Mouse (Mus musculus) spleen, adult 2 months (tissue): Measurements from ENCODE around the gene Mapk8ip3. TPM values are rescaled to one million over a fixed set of nuclear protein-coding genes. Genes with fewer than 3 reads are reported as not detected.
A peak's percentile ranks its signal among the peaks of the same experiment; 100 is the strongest.

Experiments
- DNase-seq, 2 experiments: peaks; one replicate each; pipeline versions ENCODE4 v3.0.0 to v3.0.0-alpha.2; 2012 to 2021; ENCODE audit warnings: low spot score in 2 of 2, low read depth in 1 of 2
- H3K27ac ChIP-seq: fragments of 200-500 bp; 2 replicates; pipeline ENCODE4 v1.5.1; 2012; ENCODE audit warnings: low read length, inconsistent platforms; ENCODE audit not compliant: insufficient read depth
- H3K27me3 ChIP-seq: fragments of 200-500 bp; 2 replicates; pipeline ENCODE4 v1.6.1; 2012; ENCODE audit warnings: mild to moderate bottlenecking, moderate library complexity, low read length, inconsistent platforms; ENCODE audit not compliant: control insufficient read depth, insufficient read depth
- H3K36me3 ChIP-seq: fragments of 200-500 bp; 2 replicates; pipeline ENCODE4 v1.6.1; 2012; ENCODE audit warnings: mild to moderate bottlenecking, low read length, inconsistent platforms; ENCODE audit not compliant: control insufficient read depth, insufficient read depth
- H3K4me1 ChIP-seq: fragments of 200-500 bp; 2 replicates; pipeline ENCODE4 v1.6.1; 2011; ENCODE audit warnings: inconsistent platforms; ENCODE audit not compliant: control insufficient read depth, insufficient read depth, insufficient read length
- H3K4me3 ChIP-seq: fragments of 200-500 bp; 2 replicates; pipeline ENCODE4 v1.5.1; 2011; ENCODE audit warnings: mild to moderate bottlenecking, inconsistent platforms; ENCODE audit not compliant: insufficient read depth, insufficient read length; ENCODE audit errors: extremely low read depth
- CTCF ChIP-seq: fragments of 200-500 bp; IDR thresholded peaks from 2 replicates; pipeline ENCODE4 v1.5.1; 2011; ENCODE audit warnings: mild to moderate bottlenecking, inconsistent platforms; ENCODE audit not compliant: insufficient read depth, insufficient read length, insufficient replicate concordance; ENCODE audit errors: extremely low read depth
- POLR2A ChIP-seq: fragments of 200-500 bp; IDR thresholded peaks from 2 replicates; pipeline ENCODE4 v1.6.1; 2011; ENCODE audit warnings: low read depth, low read length, inconsistent platforms
- WGBS: fragments of 180-500 bp; shearing (Covaris S2); methylation state at CpG from one replicate; pipeline ENCODE4 v1.1.7; 2018; 5-methylcytosine and 5-hydroxymethylcytosine counted together
- polyA plus RNA-seq: library from polyadenylated mRNA; depleted of rRNA; stranded (reverse); fragments of >200 nt; gene quantifications from 2 replicates; pipeline ENCODE4 v1.2.3, GENCODE M21; 2012; rRNA removed

Gene Mapk8ip3
- polyA plus RNA-seq, 1 experiment, result 135 TPM

- WGBS, result under 1% methylated on average over 21 of the region's 21 CpGs
- H3K4me3 ChIP-seq, result peak overlapping the region; percentile 88
- no peaks in the 10 kb centered on the region for H3K27me3 ChIP-seq
- H3K27ac ChIP-seq, result peak overlapping the region; percentile 95
- DNase-seq, result no peak
- peaks cover 4% of the 10 kb centered on the region; the same call in 1 of the 2 replicates for H3K4me1 ChIP-seq
- H3K36me3 ChIP-seq, result peaks cover 5% of the 10 kb centered on the region
- TF ChIP-seq CTCF, result peak; percentile 13; the same call in 1 of the 2 replicates
- TF ChIP-seq POLR2A, result no peak
Observed at GRCm38 (mm10) chr17:24849733-24850064, 87.1 kb downstream of the Mapk8ip3 start.

GRCm38 (mm10) chr17:24848600-24849031 is 88.2 kb downstream of the Mapk8ip3 start:
- Histone ChIP-seq H3K4me1 (peaks cover 4% of the 10 kb centered on the region; the same call in 1 of the 2 replicates), H3K4me3 (peak overlapping the region; percentile 22; the same call in 1 of the 2 replicates), H3K27me3 (no peaks in the 10 kb centered on the region; the same call in 1 of the 2 replicates), H3K27ac (no peak overlapping the region; the same call in 1 of the 2 replicates), H3K36me3 (peaks cover 3% of the 10 kb centered on the region)
- no peak for TF ChIP-seq CTCF
- no peak for TF ChIP-seq POLR2A
- no peak for DNase-seq

- H3K4me3 ChIP-seq, result no peak overlapping the region
- no peaks in the 10 kb centered on the region for H3K36me3 ChIP-seq
- H3K27ac ChIP-seq, result no peak overlapping the region
- TF ChIP-seq POLR2A (no peak), CTCF (no peak)
- DNase-seq, result no peak
- peaks cover 4% of the 10 kb centered on the region; the same call in 1 of the 2 replicates for H3K4me1 ChIP-seq
- whole genome bisulfite sequencing, result 95% methylated on average over 1 of the region's 1 CpGs
- H3K27me3 ChIP-seq, result no peaks in the 10 kb centered on the region; the same call in 1 of the 2 replicates
Observed at GRCm38 (mm10) chr17:24847386-24847785, 89.4 kb downstream of the Mapk8ip3 start.

- Histone ChIP-seq H3K27me3 (no peaks in the 10 kb centered on the region; the same call in 1 of the 2 replicates), H3K4me3 (no peak overlapping the region), H3K36me3 (no peaks in the 10 kb centered on the region), H3K4me1 (peaks cover 3% of the 10 kb centered on the region; the same call in 1 of the 2 replicates), H3K27ac (no peak overlapping the region)
- no peak for TF ChIP-seq CTCF
- no peak for TF ChIP-seq POLR2A
- 84% methylated on average over 9 of the region's 9 CpGs for WGBS
- DNase-seq, result no peak
Observed at GRCm38 (mm10) chr17:24844525-24844924, 92.3 kb downstream of the Mapk8ip3 start.

- Histone ChIP-seq H3K27me3 (peaks cover under 1% of the 10 kb centered on the region), H3K4me1 (no peaks in the 10 kb centered on the region), H3K27ac (no peak overlapping the region), H3K4me3 (no peak overlapping the region), H3K36me3 (no peaks in the 10 kb centered on the region)
- no peak for TF ChIP-seq POLR2A
- TF ChIP-seq CTCF, result no peak
- 80% methylated on average over 2 of the region's 2 CpGs for WGBS
- DNase-seq, result no peak
Observed at GRCm38 (mm10) chr17:24842631-24843030, 94.1 kb downstream of the Mapk8ip3 start.

Other genes with a start within 250 kb of the Mapk8ip3 start
- 0.20 and 0.23 TPM in 2 replicates for gene Syngr3, start 247.0 kb downstream of the Mapk8ip3 start, polyA plus RNA-seq
- 13.8 and 26.7 TPM in 2 replicates for gene Gfer, start 240.8 kb downstream of the Mapk8ip3 start, polyA plus RNA-seq
- gene Noxo1, start 240.7 kb downstream of the Mapk8ip3 start, polyA plus RNA-seq, result 6.8 and 7.5 TPM in 2 replicates
- 52.5 and 59.8 TPM in 2 replicates for gene Tbl3, start 229.3 kb downstream of the Mapk8ip3 start, polyA plus RNA-seq
- 0.41 and 0.86 TPM in 2 replicates for gene Rnf151, start 218.9 kb downstream of the Mapk8ip3 start, polyA plus RNA-seq
- 2,560 and 3,342 TPM in 2 replicates for gene Rps2, start 218.9 kb downstream of the Mapk8ip3 start, polyA plus RNA-seq
- 91.1 and 135 TPM in 2 replicates for gene Ndufb10, start 212.5 kb downstream of the Mapk8ip3 start, polyA plus RNA-seq
- gene Rpl3l, start 209.2 kb downstream of the Mapk8ip3 start, polyA plus RNA-seq, result not detected in 2 replicates
- gene Msrb1, start 200.3 kb downstream of the Mapk8ip3 start, polyA plus RNA-seq, result 56.7 and 66.9 TPM in 2 replicates
- gene Hs3st6, start 184.0 kb downstream of the Mapk8ip3 start, polyA plus RNA-seq, result 0.42 and 0.45 TPM in 2 replicates
- not detected in 2 replicates for gene Meiob, start 132.7 kb downstream of the Mapk8ip3 start, polyA plus RNA-seq
- gene Hagh, start 96.8 kb downstream of the Mapk8ip3 start, polyA plus RNA-seq, result 142 and 147 TPM in 2 replicates
- 7.7 and 8.7 TPM in 2 replicates for gene Fahd1, start 86.6 kb downstream of the Mapk8ip3 start, polyA plus RNA-seq
- gene Igfals, start 71.0 kb downstream of the Mapk8ip3 start, polyA plus RNA-seq, result 1.1 and 1.9 TPM in 2 replicates
- 43.5 and 47.2 TPM in 2 replicates for gene Nubp2, start 50.6 kb downstream of the Mapk8ip3 start, polyA plus RNA-seq
- gene Spsb3, start 50.3 kb downstream of the Mapk8ip3 start, polyA plus RNA-seq, result 76.9 and 112 TPM in 2 replicates
- gene Eme2, start 41.9 kb downstream of the Mapk8ip3 start, polyA plus RNA-seq, result 35.2 and 45.9 TPM in 2 replicates
- gene Mrps34, start 41.9 kb downstream of the Mapk8ip3 start, polyA plus RNA-seq, result 68.9 and 106 TPM in 2 replicates
- gene Nme3, start 40.5 kb downstream of the Mapk8ip3 start, polyA plus RNA-seq, result 45.3 and 54.4 TPM in 2 replicates
- gene Jpt2, start 23.7 kb upstream of the Mapk8ip3 start, polyA plus RNA-seq, result 8.6 and 10.5 TPM in 2 replicates
- gene Cramp1l, start 78.8 kb upstream of the Mapk8ip3 start, polyA plus RNA-seq, result 12.6 and 15.3 TPM in 2 replicates
- gene Ift140, start 79.1 kb upstream of the Mapk8ip3 start, polyA plus RNA-seq, result 31.5 and 33.2 TPM in 2 replicates
- gene Tmem204, start 146.6 kb upstream of the Mapk8ip3 start, polyA plus RNA-seq, result 37.6 and 46.7 TPM in 2 replicates
- 20.7 and 22.6 TPM in 2 replicates for gene Telo2, start 179.0 kb upstream of the Mapk8ip3 start, polyA plus RNA-seq
- gene Ptx4, start 183.8 kb upstream of the Mapk8ip3 start, polyA plus RNA-seq, result not detected in 2 replicates
- gene Clcn7, start 196.4 kb upstream of the Mapk8ip3 start, polyA plus RNA-seq, result 27.0 and 29.9 TPM in 2 replicates
- 0.04 TPM in 1 of 2 replicates, not detected in the other for gene Ccdc154, start 225.5 kb upstream of the Mapk8ip3 start, polyA plus RNA-seq
- gene Gm38655, start 238.5 kb upstream of the Mapk8ip3 start, polyA plus RNA-seq, result not detected in 2 replicates
- 9.1 and 10.0 TPM in 2 replicates for gene BC003965, start 247.6 kb upstream of the Mapk8ip3 start, polyA plus RNA-seq